Mouse (Mus musculus): ENCODE measurements at regions not wholly inside any gene's neighbourhood (a gene's known extent, or its start where the extent isn't known, plus 50 kb on each side); places are given as distances from the start of the nearest gene placed in this dataset.

- H3K9ac ChIP-seq: no peak overlapping the region
- WGBS: 80% methylated on average over 3 of the region's 3 CpGs
- H3K4me1 ChIP-seq: no peaks in the 10 kb centered on the region
- no peak for ATAC-seq (ENCODE audit: low FRiP score, low read depth)
- H3K9me3 ChIP-seq: no peaks in the 10 kb centered on the region; the same call in 1 of the 2 replicates
- H3K36me3 ChIP-seq: no peaks in the 10 kb centered on the region
- no peaks in the 10 kb centered on the region for H3K27me3 ChIP-seq (replicated peaks)
- H3K4me3 ChIP-seq: no peak overlapping the region
- no peak overlapping the region for H3K27ac ChIP-seq
- no peak overlapping the region for H3K4me2 ChIP-seq (replicated peaks)
These were observed 133.6 kb downstream of the Papss1 start for GRCm38 (mm10) chr3:131698070-131698750.

- Histone ChIP-seq H3K9me3 (no peaks in the 10 kb centered on the region), H3K4me1 (no peaks in the 10 kb centered on the region), H3K4me3 (no peak overlapping the region), H3K4me2 (replicated peaks) (no peak overlapping the region), H3K36me3 (no peaks in the 10 kb centered on the region), H3K27ac (no peak overlapping the region), H3K27me3 (replicated peaks) (no peaks in the 10 kb centered on the region), H3K9ac (no peak overlapping the region)
- ATAC-seq (ENCODE audit: low FRiP score, low read depth): no peak
These were observed 138.6 kb downstream of the Papss1 start for GRCm38 (mm10) chr3:131703134-131703533.

DNA sequence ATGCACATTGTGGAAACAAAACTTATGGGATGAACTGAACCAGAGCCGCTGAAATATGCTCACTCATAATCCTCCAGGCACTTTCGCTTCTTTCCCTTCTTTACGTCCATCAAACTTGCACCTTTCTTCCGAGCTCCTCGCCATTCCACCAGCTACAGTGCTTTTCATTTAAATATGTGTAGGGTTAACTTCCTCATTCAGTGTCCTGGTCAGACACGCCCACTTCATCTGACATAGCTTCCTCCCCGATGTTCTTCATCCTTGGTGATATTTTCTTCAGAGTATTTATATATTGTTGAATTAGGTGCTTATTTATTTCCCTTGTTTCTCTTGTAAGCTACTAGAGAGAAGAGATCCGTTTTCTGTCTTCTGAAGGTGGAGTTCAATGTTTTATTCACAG is 149.0 kb downstream of the Papss1 start:
- 89% methylated on average over 8 of the region's 8 CpGs for WGBS
- no peak overlapping the region for H3K4me3 ChIP-seq
- no peaks in the 10 kb centered on the region for H3K27me3 ChIP-seq (replicated peaks)

DNA sequence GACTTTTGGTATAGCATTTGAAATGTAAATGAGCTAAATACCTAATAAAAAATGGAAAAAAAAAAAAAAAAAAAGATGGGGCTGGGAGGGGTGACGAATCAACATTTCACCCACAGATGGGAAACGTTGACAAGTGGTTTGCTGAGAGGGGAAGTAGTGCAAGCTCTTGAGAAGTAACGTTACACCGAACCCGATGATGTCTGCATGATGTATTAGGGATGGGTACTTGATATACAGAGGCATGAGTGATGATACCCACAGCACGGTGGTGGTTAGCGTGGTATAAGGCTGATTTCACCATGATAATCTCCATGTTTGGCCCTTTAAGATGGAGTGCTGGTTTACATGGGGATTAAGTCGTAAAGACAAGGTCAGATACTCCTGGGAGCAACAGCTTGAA is 154.2 kb downstream of the Papss1 start:
- ATAC-seq (ENCODE audit: low FRiP score, low read depth): no peak
- H3K4me3 ChIP-seq: no peak overlapping the region
- no peaks in the 10 kb centered on the region for H3K9me3 ChIP-seq
- H3K27ac ChIP-seq: no peak overlapping the region
- H3K4me2 ChIP-seq (replicated peaks): no peak overlapping the region
- H3K27me3 ChIP-seq (replicated peaks): no peaks in the 10 kb centered on the region
- H3K4me1 ChIP-seq: no peaks in the 10 kb centered on the region
- H3K36me3 ChIP-seq: no peaks in the 10 kb centered on the region
- WGBS: 88% methylated on average over 8 of the region's 8 CpGs
- no peak overlapping the region for H3K9ac ChIP-seq

More for the DNA sequence above, 149.0 kb downstream of the Papss1 start:
- no peak overlapping the region for H3K27ac ChIP-seq
- no peaks in the 10 kb centered on the region for H3K36me3 ChIP-seq
- no peaks in the 10 kb centered on the region for H3K9me3 ChIP-seq
- no peaks in the 10 kb centered on the region for H3K4me1 ChIP-seq
- no peak for ATAC-seq (ENCODE audit: low FRiP score, low read depth)
- H3K9ac ChIP-seq: no peak overlapping the region
- no peak overlapping the region for H3K4me2 ChIP-seq (replicated peaks)

- Histone ChIP-seq H3K36me3 (no peaks in the 10 kb centered on the region), H3K4me3 (no peak overlapping the region), H3K27me3 (replicated peaks) (no peaks in the 10 kb centered on the region), H3K9ac (no peak overlapping the region), H3K27ac (no peak overlapping the region), H3K4me2 (replicated peaks) (no peak overlapping the region), H3K9me3 (no peaks in the 10 kb centered on the region), H3K4me1 (no peaks in the 10 kb centered on the region)
- WGBS: 88% methylated on average over 3 of the region's 3 CpGs
- ATAC-seq (ENCODE audit: low FRiP score, low read depth): no peak
These were observed 164.1 kb downstream of the Papss1 start for GRCm38 (mm10) chr3:131728618-131729017.

DNA sequence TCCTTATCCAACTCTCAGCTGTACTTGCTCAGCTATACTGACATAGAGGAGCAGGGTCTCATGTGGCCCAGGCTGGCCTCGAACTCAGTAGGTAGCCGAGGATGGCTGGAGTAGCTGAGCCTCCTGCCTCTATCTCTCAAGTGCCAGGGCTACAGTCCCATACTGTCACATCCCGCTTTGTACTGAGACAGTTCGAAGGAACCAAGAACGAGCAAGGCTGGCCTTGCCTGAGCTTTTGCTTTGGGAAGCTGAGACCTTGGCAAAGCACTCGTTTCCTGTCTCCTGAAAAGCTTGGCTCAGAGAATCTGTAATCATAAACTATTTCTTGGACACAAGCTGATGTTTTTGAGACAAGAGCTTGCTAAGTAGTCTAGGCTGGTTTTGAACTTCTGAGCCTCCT is 169.7 kb downstream of the Papss1 start:
- no peak overlapping the region for H3K9ac ChIP-seq
- no peak for ATAC-seq (ENCODE audit: low FRiP score, low read depth)
- WGBS: 80% methylated on average over 6 of the region's 6 CpGs
- no peaks in the 10 kb centered on the region for H3K9me3 ChIP-seq
- no peaks in the 10 kb centered on the region for H3K4me1 ChIP-seq
- no peaks in the 10 kb centered on the region for H3K36me3 ChIP-seq
- no peak overlapping the region for H3K4me3 ChIP-seq
- H3K27me3 ChIP-seq (replicated peaks): no peaks in the 10 kb centered on the region
- H3K4me2 ChIP-seq (replicated peaks): no peak overlapping the region
- no peak overlapping the region for H3K27ac ChIP-seq

GRCm38 (mm10) chr3:131737461-131737860 is 172.9 kb downstream of the Papss1 start:
- Histone ChIP-seq H3K9ac (no peak overlapping the region), H3K9me3 (no peaks in the 10 kb centered on the region), H3K27ac (no peak overlapping the region), H3K36me3 (no peaks in the 10 kb centered on the region), H3K4me2 (replicated peaks) (no peak overlapping the region), H3K27me3 (replicated peaks) (no peaks in the 10 kb centered on the region), H3K4me1 (no peaks in the 10 kb centered on the region), H3K4me3 (no peak overlapping the region)
- WGBS: 80% methylated on average over 6 of the region's 6 CpGs
- no peak for ATAC-seq (ENCODE audit: low FRiP score, low read depth)

GRCm38 (mm10) chr3:131737953-131738598 is 173.5 kb downstream of the Papss1 start:
- H3K4me1 ChIP-seq: no peaks in the 10 kb centered on the region
- no peaks in the 10 kb centered on the region for H3K9me3 ChIP-seq
- H3K4me2 ChIP-seq (replicated peaks): no peak overlapping the region
- H3K27ac ChIP-seq: no peak overlapping the region
- ATAC-seq (ENCODE audit: low FRiP score, low read depth): no peak
- no peaks in the 10 kb centered on the region for H3K36me3 ChIP-seq
- H3K9ac ChIP-seq: no peak overlapping the region
- 62% methylated on average over 17 of the region's 17 CpGs for WGBS
- H3K27me3 ChIP-seq (replicated peaks): no peaks in the 10 kb centered on the region
- no peak overlapping the region for H3K4me3 ChIP-seq

DNA sequence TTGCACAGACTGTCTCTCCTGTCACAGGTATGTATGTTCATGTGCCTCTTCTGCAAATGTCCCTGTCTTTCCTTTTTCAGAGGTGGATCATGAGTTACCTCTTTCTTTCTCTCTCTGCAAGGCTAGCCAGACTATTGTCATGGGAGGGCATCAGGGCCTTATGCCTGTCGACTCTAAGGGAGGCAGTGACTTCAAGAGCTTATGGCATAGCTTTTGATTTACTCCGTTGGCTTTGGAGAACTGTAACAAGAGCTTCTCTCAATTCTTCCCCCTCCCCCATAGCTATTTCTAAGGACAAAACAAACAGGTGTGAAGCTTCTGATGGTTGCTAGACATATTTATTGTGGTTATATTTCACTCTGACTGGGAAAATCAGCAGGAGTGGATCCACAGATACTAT is 191.0 kb downstream of the Papss1 start:
- H3K4me2 ChIP-seq (replicated peaks): no peak overlapping the region
- no peak for ATAC-seq (ENCODE audit: low FRiP score, low read depth)
- no peaks in the 10 kb centered on the region for H3K36me3 ChIP-seq
- WGBS: 51% methylated on average over 2 of the region's 2 CpGs
- no peak overlapping the region for H3K4me3 ChIP-seq
- no peaks in the 10 kb centered on the region for H3K4me1 ChIP-seq
- H3K27ac ChIP-seq: no peak overlapping the region
- peaks cover 11% of the 10 kb centered on the region; the same call in 1 of the 2 replicates for H3K9me3 ChIP-seq
- no peaks in the 10 kb centered on the region for H3K27me3 ChIP-seq (replicated peaks)
- H3K9ac ChIP-seq: no peak overlapping the region

- Histone ChIP-seq H3K27ac (no peak overlapping the region), H3K27me3 (replicated peaks) (no peaks in the 10 kb centered on the region), H3K9ac (no peak overlapping the region), H3K4me3 (no peak overlapping the region), H3K9me3 (peaks cover 11% of the 10 kb centered on the region; the same call in 1 of the 2 replicates), H3K4me2 (replicated peaks) (no peak overlapping the region), H3K36me3 (no peaks in the 10 kb centered on the region), H3K4me1 (no peaks in the 10 kb centered on the region)
- 74% methylated on average over 5 of the region's 5 CpGs for WGBS
- ATAC-seq (ENCODE audit: low FRiP score, low read depth): no peak
These were observed 191.6 kb downstream of the Papss1 start for GRCm38 (mm10) chr3:131756126-131756525.

DNA sequence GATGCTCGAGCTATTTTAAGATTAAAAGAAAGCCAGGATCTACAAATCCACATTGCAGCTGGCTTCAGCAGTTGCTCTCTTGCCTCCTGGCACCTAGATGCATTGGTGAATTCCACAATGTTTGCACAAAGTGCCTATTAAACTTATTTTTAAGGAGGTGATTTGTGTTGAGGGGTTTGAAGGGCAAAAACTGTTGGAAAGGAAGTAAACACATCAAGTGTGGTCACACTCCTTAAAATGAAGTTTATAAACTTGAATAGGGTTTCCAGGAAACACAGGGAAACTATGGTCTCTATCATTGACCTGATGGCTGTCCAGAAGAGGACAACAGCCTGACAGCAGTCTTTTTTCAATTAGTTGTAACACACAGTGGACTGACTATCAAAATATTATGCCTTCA is 205.4 kb downstream of the Papss1 start:
- Histone ChIP-seq H3K4me2 (replicated peaks) (no peak overlapping the region), H3K36me3 (no peaks in the 10 kb centered on the region), H3K9me3 (no peaks in the 10 kb centered on the region), H3K4me1 (no peaks in the 10 kb centered on the region), H3K4me3 (no peak overlapping the region), H3K9ac (no peak overlapping the region), H3K27me3 (replicated peaks) (no peaks in the 10 kb centered on the region), H3K27ac (no peak overlapping the region)
- WGBS: 70% methylated on average over 1 of the region's 1 CpGs
- ATAC-seq (ENCODE audit: low FRiP score, low read depth): no peak

- Histone ChIP-seq H3K4me1 (no peaks in the 10 kb centered on the region), H3K27ac (no peak overlapping the region), H3K27me3 (replicated peaks) (no peaks in the 10 kb centered on the region), H3K36me3 (no peaks in the 10 kb centered on the region), H3K4me3 (no peak overlapping the region), H3K4me2 (replicated peaks) (no peak overlapping the region), H3K9me3 (no peaks in the 10 kb centered on the region), H3K9ac (no peak overlapping the region)
- no peak for ATAC-seq (ENCODE audit: low FRiP score, low read depth)
- 95% methylated on average over 1 of the region's 1 CpGs for WGBS
These were observed 205.9 kb downstream of the Papss1 start for GRCm38 (mm10) chr3:131770486-131770885.

All from neural tube, embryonic 12.5 days (tissue).